Mouse (Mus musculus): ENCODE data around the gene Rbm39. TPM values are rescaled to one million over a fixed set of nuclear protein-coding genes. Genes with fewer than 3 reads are reported as not detected.

Gene Rbm39
- polyA plus RNA-seq, 1 experiment from 2014 or later, result 701 TPM

GRCm38 (mm10) chr2:156181592-156181991, 1.6 kb upstream of the Rbm39 start:
- no peak overlapping the region for H3K4me2 ChIP-seq (ENCODE audit: low read length)
- peaks cover 14% of the 10 kb centered on the region for H3K36me3 ChIP-seq (ENCODE audit: insufficient read depth, low read length)
- H3K4me3 ChIP-seq (replicated peaks; ENCODE audit: low read depth, low read length), result no peak overlapping the region
- DNase-seq (ENCODE audit: low spot score) (no peak), ATAC-seq (replicated peaks; ENCODE audit: low FRiP score, low read depth) (no peak)
- H3K4me1 ChIP-seq (replicated peaks; ENCODE audit: insufficient read depth, low read length), result peaks cover 4% of the 10 kb centered on the region
- TF ChIP-seq CTCF (IDR thresholded peaks at IDR 0.05; ENCODE audit: low read depth), result no peak
- H3K27ac ChIP-seq, result peak overlapping the region; percentile 93; the same call in 1 of the 2 replicates
- no peaks in the 10 kb centered on the region for H3K27me3 ChIP-seq (ENCODE audit: insufficient read depth, low read length)
- 82% methylated on average over 2 of the region's 2 CpGs for WGBS
- no peak overlapping the region for H3K9ac ChIP-seq (ENCODE audit: low read depth, low read length)
- H3K9me3 ChIP-seq (replicated peaks; ENCODE audit: low read length), result no peaks in the 10 kb centered on the region

- Histone ChIP-seq H3K4me1 (replicated peaks; ENCODE audit: insufficient read depth, low read length) (peaks cover 4% of the 10 kb centered on the region), H3K4me2 (ENCODE audit: low read length) (peak overlapping the region; percentile 57), H3K36me3 (ENCODE audit: insufficient read depth, low read length) (peaks cover 16% of the 10 kb centered on the region), H3K9me3 (replicated peaks; ENCODE audit: low read length) (no peaks in the 10 kb centered on the region), H3K9ac (ENCODE audit: low read depth, low read length) (peak overlapping the region; percentile 67), H3K27me3 (ENCODE audit: insufficient read depth, low read length) (no peaks in the 10 kb centered on the region), H3K27ac (peak overlapping the region; percentile 93), H3K4me3 (replicated peaks; ENCODE audit: low read depth, low read length) (peak overlapping the region; percentile 99)
- no peak for ATAC-seq (replicated peaks; ENCODE audit: low FRiP score, low read depth)
- no peak for TF ChIP-seq CTCF (IDR thresholded peaks at IDR 0.05; ENCODE audit: low read depth)
- 10% methylated on average over 8 of the region's 8 CpGs for WGBS
- DNase-seq (ENCODE audit: low spot score), result no peak
Measured at GRCm38 (mm10) chr2:156180824-156181590, 969 bp upstream of the Rbm39 start.

- WGBS, result 1% methylated on average over 35 of the region's 41 CpGs
- H3K4me1 ChIP-seq (replicated peaks; ENCODE audit: insufficient read depth, low read length), result peaks cover 4% of the 10 kb centered on the region
- peaks cover 16% of the 10 kb centered on the region for H3K36me3 ChIP-seq (ENCODE audit: insufficient read depth, low read length)
- H3K27me3 ChIP-seq (ENCODE audit: insufficient read depth, low read length), result no peaks in the 10 kb centered on the region
- DNase-seq (ENCODE audit: low spot score), result no peak
- peak overlapping the region; percentile 98 for H3K27ac ChIP-seq
- no peak overlapping the region for H3K4me2 ChIP-seq (ENCODE audit: low read length)
- TF ChIP-seq CTCF (IDR thresholded peaks at IDR 0.05; ENCODE audit: low read depth), result no peak
- no peak; the same call in none of the 2 replicates for ATAC-seq (replicated peaks; ENCODE audit: low FRiP score, low read depth)
- peak overlapping the region; percentile 100 for H3K9ac ChIP-seq (ENCODE audit: low read depth, low read length)
- H3K4me3 ChIP-seq (replicated peaks; ENCODE audit: low read depth, low read length), result peak overlapping the region; percentile 99
- H3K9me3 ChIP-seq (replicated peaks; ENCODE audit: low read length), result no peaks in the 10 kb centered on the region
Measured at GRCm38 (mm10) chr2:156179796-156180093, 293 bp downstream of the Rbm39 start.

- no peaks in the 10 kb centered on the region for H3K27me3 ChIP-seq (ENCODE audit: insufficient read depth, low read length)
- peak; percentile 10; the same call in 1 of the 2 replicates for TF ChIP-seq CTCF (IDR thresholded peaks at IDR 0.05; ENCODE audit: low read depth)
- no peaks in the 10 kb centered on the region for H3K9me3 ChIP-seq (replicated peaks; ENCODE audit: low read length)
- H3K27ac ChIP-seq, result peak overlapping the region; percentile 98
- peak; percentile 86 for DNase-seq (ENCODE audit: low spot score)
- H3K9ac ChIP-seq (ENCODE audit: low read depth, low read length), result peak overlapping the region; percentile 100
- peak; percentile 55 for ATAC-seq (replicated peaks; ENCODE audit: low FRiP score, low read depth)
- under 1% methylated on average over 47 of the region's 47 CpGs for WGBS
- H3K4me2 ChIP-seq (ENCODE audit: low read length), result peak overlapping the region; percentile 69
- H3K4me1 ChIP-seq (replicated peaks; ENCODE audit: insufficient read depth, low read length), result peaks cover 4% of the 10 kb centered on the region
- H3K4me3 ChIP-seq (replicated peaks; ENCODE audit: low read depth, low read length), result peak overlapping the region; percentile 99
- peaks cover 21% of the 10 kb centered on the region for H3K36me3 ChIP-seq (ENCODE audit: insufficient read depth, low read length)
Measured at GRCm38 (mm10) chr2:156179046-156179795, 817 bp downstream of the Rbm39 start.

GRCm38 (mm10) chr2:156177651-156178050, 2.4 kb downstream of the Rbm39 start:
- 0 out of 2 replicates have a peak overlapping the region, but pooled peaks have one; percentile 9 for H3K9ac ChIP-seq (ENCODE audit: low read depth, low read length)
- DNase-seq (ENCODE audit: low spot score), result no peak

GRCm38 (mm10) chr2:156177079-156177478, 3.0 kb downstream of the Rbm39 start:
- DNase-seq (ENCODE audit: low spot score), result no peak
- TF ChIP-seq CTCF (IDR thresholded peaks at IDR 0.05; ENCODE audit: low read depth), result no peak
- Histone ChIP-seq H3K4me3 (replicated peaks; ENCODE audit: low read depth, low read length) (0 out of 2 replicates have a peak overlapping the region, but pooled peaks have one; percentile 6), H3K27ac (no peak overlapping the region), H3K9ac (ENCODE audit: low read depth, low read length) (no peak overlapping the region), H3K4me1 (replicated peaks; ENCODE audit: insufficient read depth, low read length) (peaks cover 4% of the 10 kb centered on the region), H3K36me3 (ENCODE audit: insufficient read depth, low read length) (peaks cover 28% of the 10 kb centered on the region), H3K4me2 (ENCODE audit: low read length) (peak overlapping the region; percentile 33), H3K9me3 (replicated peaks; ENCODE audit: low read length) (no peaks in the 10 kb centered on the region), H3K27me3 (ENCODE audit: insufficient read depth, low read length) (no peaks in the 10 kb centered on the region)
- ATAC-seq (replicated peaks; ENCODE audit: low FRiP score, low read depth), result no peak
- WGBS, result 72% methylated on average over 6 of the region's 6 CpGs

More at GRCm38 (mm10) chr2:156177651-156178050, 2.4 kb downstream of the Rbm39 start:
- Histone ChIP-seq H3K27ac (no peak overlapping the region), H3K36me3 (ENCODE audit: insufficient read depth, low read length) (peaks cover 28% of the 10 kb centered on the region), H3K4me2 (ENCODE audit: low read length) (peak overlapping the region; percentile 69), H3K4me1 (replicated peaks; ENCODE audit: insufficient read depth, low read length) (peaks cover 4% of the 10 kb centered on the region), H3K4me3 (replicated peaks; ENCODE audit: low read depth, low read length) (peak overlapping the region; percentile 99), H3K9me3 (replicated peaks; ENCODE audit: low read length) (no peaks in the 10 kb centered on the region), H3K27me3 (ENCODE audit: insufficient read depth, low read length) (no peaks in the 10 kb centered on the region)
- WGBS, result 42% methylated on average over 7 of the region's 7 CpGs
- no peak for TF ChIP-seq CTCF (IDR thresholded peaks at IDR 0.05; ENCODE audit: low read depth)
- ATAC-seq (replicated peaks; ENCODE audit: low FRiP score, low read depth), result no peak
